Mouse (Mus musculus): ENCODE results near the gene Zfp746. TPM values are rescaled to one million over a fixed set of nuclear protein-coding genes. Genes with fewer than 3 reads are reported as not detected.
A peak's percentile ranks its signal among the peaks of the same experiment; 100 is the strongest.

The Zfp746 gene
- total RNA-seq, 2 experiments from 2014 or later: 20.3 to 23.0 TPM

DNA sequence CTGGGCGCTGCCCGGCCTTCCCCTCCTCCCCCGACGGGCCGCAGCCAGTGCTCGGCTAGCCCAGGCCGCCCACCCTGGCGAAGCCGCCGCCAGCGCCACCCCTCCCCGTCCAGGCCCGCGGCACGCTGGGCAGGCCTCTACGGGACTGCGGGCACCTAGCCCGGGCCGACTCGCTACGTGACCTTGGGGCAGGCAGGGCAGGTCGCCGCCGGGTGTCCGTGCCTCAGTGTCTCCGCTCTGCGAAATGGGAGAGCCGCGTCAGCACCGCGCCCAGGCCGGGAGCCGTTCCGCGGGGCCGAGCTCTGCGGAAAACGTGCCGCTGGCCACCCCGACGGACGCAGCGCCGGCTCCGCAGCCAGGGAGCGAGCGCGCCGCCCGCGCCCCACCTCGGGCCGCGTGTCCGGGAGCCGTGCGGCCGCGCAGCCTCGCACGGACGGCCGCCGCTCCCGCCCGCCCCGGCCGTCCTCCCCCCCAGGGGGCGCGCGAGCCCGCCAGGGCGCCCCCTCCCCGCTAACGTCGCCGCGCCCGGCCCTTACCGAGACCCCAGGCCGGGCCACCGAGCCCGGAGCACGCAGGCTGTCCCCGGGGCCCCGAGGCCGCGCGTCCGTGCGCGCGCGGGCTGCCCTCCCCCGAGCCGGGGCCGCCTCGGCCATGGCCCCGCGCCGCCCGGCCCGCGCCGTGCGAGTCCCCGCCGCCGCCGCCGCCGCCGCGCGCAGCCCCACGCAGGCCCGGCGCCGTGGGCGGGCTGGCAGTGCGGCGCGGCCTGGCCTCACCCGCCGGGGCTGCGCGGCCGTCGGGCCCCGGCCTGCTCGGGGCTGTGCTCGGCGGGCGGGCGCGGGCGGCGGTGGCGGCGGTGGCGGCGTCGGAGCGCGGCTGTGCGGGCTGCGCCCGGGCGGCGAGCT lies 38.7 kb downstream of the Zfp746 start:
- ATAC-seq (replicated peaks; ENCODE audit: poor library complexity, severe bottlenecking): peak; percentile 26; the same call in 1 of the 2 replicates

DNA sequence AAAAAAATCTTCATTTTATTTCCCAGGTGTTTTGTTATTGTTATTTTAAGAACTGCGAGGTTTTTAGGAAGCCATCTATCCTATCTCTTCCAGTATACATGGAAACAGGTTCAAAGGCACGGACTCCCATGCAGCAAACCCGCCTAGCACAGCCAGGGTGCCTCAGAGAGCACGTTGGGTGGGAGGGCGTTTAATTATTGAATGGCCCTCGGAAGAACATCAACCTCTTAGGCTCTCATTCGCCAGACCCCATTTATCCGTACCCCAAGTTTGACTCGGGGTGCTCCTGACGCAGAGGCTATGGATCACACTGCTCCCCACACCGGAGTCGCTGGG lies 39.3 kb downstream of the Zfp746 start:
- no peak for ATAC-seq (replicated peaks; ENCODE audit: poor library complexity, severe bottlenecking)

DNA sequence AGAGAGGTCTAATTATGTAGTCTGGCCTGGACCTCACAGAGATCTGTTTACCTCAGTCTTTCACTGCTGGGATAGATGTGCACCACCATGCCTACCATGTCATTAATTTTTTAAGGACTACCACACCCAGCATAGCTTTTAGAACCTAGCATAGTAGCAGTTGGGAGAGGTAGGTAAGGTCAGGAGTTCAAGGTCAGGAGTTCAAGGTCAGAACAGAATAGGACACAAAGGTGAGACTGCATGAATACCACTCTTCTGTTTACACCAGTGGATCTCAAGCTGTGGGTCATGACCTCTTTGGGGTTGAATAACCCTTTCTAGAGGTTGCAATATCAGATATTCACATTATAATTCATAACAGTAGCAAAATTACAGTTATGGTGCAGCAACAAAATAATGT lies 53.7 kb downstream of the Zfp746 start:
- ATAC-seq (replicated peaks; ENCODE audit: poor library complexity, severe bottlenecking): no peak

DNA sequence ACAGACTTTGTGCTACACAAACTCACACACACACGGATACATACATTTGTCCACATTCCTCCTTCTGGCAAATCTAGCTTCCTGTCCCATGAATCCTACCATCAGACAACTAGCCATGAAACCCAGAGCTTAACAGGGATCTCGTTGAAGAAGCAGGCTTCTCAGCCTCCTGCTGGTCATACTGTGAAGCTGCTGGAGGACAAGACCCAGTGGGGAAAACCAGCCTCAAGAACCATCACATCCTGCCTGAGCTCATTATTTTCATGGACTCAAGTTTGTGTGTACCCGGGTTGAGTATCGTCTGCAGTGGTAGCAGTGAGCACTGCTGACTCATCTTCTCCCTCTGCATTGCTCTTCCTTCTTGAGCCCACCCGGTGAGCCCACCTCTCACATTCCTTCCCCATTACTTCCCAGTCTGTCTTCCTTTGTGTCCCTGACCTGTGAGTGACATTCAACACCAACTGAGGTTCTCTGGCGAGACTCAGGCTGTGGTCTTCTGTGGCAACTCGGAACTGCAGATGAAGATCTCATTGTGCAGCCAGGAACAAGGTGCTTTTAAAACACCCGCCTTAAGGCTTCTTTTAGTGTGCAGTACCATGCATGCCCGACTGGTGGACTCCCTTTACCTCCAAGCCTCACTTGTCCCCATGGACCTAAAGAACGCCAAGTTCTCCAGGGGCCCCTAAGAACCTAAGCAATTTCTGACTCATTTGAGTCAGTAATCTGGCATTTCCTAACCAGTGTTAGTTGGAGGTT lies 60.3 kb downstream of the Zfp746 start:
- no peak for ATAC-seq (replicated peaks; ENCODE audit: poor library complexity, severe bottlenecking)

DNA sequence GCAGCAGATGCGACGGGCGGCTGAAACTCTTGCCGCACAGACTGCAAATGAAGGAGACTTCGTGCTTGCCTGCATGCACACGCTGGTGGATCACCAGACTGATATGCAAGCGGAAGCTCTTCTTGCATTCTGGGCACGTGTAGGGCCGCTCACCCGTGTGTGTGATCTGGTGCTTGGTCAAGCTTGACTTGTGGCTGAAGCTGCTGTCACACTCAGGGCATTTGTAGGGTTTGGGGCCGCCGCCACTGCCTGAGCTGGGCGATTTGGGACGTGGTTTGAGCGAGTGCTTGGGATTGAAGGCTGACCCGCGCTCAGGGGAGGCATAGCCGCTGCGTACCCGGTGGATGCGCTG lies 61.4 kb downstream of the Zfp746 start:
- ATAC-seq (replicated peaks; ENCODE audit: poor library complexity, severe bottlenecking): no peak

DNA sequence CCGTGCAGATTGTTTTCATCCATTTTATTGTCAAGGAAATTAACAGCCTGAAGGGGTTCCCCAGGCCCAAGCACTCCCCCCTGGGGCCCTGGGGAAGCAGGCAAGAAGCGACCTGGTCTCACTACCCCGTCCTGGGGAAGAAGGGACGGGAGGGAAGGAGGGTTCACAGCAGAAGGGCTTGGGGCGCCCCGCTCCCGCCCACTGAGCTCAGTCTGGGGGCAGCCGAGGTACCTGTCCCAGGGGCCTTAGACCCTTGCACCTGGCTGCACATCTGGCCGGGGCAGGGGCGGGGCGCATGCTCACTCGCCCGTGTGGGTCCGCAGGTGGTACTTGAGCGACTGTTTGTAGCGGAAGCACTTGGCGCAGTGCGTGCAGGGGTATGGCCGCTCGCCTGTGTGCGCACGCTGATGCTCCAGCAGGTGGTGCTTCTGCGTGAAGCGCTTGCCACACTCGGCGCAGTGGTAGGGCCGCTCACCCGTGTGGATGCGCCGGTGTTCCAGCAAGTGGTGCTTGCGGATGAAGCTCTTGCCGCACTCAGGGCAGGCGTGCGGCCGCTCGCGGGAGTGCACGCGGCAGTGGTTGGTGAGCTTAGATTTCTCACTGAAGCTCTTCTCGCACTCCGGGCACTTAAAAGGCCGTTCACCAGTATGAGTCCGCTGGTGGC lies 61.9 kb downstream of the Zfp746 start:
- ATAC-seq (replicated peaks; ENCODE audit: poor library complexity, severe bottlenecking): no peak

DNA sequence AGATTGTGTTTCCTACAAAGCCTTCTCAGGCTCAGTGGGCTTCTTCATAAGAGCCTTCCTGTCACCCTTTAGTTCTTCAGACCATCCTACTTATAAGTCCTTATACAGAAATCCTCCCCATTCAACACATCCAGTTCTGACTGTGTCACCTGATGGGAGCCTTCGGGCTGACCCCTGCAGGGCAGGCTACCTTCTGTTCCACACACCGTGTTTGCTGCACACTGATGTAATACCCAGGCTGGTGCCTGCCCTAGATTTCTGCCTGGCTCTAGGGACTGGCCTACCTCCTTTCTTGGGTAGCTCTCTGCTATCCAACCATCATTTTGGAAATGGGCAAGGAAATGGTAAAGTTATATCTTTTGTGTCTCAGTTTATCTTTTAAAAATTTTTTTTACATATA lies 63.7 kb downstream of the Zfp746 start:
- no peak for ATAC-seq (replicated peaks; ENCODE audit: poor library complexity, severe bottlenecking)

DNA sequence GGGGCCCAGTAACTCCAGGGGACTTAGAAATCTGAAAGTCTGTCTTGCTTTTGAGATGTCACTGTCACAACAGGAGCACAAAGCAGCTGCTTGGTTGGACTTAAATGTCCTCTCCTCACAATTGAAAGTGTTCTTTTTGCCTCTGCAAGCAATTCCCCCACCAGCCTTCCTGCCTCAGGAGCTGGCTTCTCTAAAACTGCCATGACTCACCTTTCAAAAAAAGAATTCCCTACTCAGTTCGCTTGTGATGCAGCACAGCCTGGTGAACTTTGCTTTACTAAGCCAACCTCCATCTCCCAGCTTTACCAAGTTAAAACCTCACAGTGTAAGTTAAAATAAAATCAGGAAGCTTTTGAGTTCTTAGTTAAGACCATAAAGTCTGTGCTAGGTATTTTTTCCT lies 64.7 kb downstream of the Zfp746 start:
- no peak for ATAC-seq (replicated peaks; ENCODE audit: poor library complexity, severe bottlenecking)

DNA sequence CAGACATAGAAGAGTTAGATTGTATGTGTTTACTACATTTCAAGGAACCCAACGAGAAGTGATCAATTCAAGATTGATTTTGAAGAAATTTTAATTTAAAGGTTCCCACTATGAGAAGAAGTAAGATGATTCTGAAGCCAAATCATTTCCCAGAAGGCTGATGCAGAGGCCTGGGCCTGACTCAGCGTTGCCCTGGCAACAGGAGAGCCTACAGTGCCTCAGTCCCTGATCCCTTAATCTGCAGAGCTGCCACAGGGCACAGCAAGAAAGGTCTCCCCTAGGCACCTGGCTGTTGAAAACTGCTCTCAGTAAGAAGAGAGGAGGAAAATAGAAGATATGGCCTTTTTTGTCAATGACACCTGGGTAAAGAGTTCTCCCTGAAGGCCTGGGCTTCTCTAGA lies 66.4 kb downstream of the Zfp746 start:
- no peak for ATAC-seq (replicated peaks; ENCODE audit: poor library complexity, severe bottlenecking)

DNA sequence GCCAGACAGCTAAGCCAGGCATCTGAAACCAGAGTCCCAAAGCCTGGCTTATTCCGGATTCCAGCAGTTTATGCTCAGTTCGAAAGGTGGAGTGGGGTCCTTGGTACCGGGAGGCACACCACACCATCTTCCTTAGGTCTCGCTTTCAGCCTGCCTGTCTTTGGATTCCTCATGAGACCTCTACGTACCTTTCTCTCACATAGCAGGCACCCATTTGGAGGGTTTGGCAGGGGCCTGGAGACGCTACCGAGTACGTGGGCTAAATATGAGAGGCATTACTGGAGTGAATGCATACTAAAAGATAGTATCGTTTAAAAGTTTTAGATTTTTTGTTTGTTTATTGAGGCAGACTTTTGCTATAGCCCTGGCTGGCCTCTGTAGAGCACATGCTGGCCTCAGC lies 69.6 kb downstream of the Zfp746 start:
- no peak for ATAC-seq (replicated peaks; ENCODE audit: poor library complexity, severe bottlenecking)

DNA sequence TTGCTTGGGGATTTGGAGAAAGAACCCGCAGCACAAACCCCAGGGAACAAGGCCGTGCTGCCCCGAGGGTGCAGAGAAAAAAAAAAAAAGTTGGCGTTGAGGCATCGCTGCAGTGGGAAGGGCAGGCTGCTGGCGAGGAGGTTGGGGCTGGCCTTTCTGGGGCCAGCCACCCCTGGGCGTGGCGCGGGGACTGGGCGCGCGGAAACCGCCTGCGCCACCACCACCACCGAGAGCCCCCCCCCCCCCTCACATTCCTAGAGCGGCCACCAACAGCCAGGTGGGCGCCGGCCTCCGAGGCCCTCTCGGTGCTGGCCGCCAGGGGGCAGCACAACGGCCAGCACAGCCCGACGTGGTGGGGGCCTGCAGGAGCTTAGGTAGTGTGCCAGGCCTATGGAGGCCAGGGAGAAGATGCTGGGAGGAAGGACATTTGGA lies 70.3 kb downstream of the Zfp746 start:
- ATAC-seq (replicated peaks; ENCODE audit: poor library complexity, severe bottlenecking): peak; percentile 95

Other genes starting within 250 kb of the Zfp746 start
- gene Zfp282, start 209.4 kb downstream of the Zfp746 start, total RNA-seq (2014; fragmentation: Nextera tagmentation): 10.0 and 11.3 TPM in 2 replicates
- 12.0 and 14.2 TPM in 2 replicates for gene Zfp282, start 209.4 kb downstream of the Zfp746 start, total RNA-seq (2017)
- gene Zfp212, start 166.1 kb downstream of the Zfp746 start, total RNA-seq (2014; fragmentation: Nextera tagmentation): 8.3 and 13.9 TPM in 2 replicates
- gene Zfp212, start 166.1 kb downstream of the Zfp746 start, total RNA-seq (2017): 7.3 and 11.5 TPM in 2 replicates
- gene Zfp956, start 133.2 kb downstream of the Zfp746 start, total RNA-seq (2014; fragmentation: Nextera tagmentation): 5.8 and 8.1 TPM in 2 replicates
- gene Zfp956, start 133.2 kb downstream of the Zfp746 start, total RNA-seq (2017): 7.5 and 7.8 TPM in 2 replicates
- gene Zfp777, start 37.7 kb downstream of the Zfp746 start, total RNA-seq (2014; fragmentation: Nextera tagmentation): 22.2 and 22.8 TPM in 2 replicates
- 37.6 and 40.1 TPM in 2 replicates for gene Zfp777, start 37.7 kb downstream of the Zfp746 start, total RNA-seq (2017)

Measured in granulocyte monocyte progenitor cell, adult 5-6 weeks (primary cell).